Comparison of ENCODE assay signal across 8 mouse cellular contexts in the genomic region with DNA sequence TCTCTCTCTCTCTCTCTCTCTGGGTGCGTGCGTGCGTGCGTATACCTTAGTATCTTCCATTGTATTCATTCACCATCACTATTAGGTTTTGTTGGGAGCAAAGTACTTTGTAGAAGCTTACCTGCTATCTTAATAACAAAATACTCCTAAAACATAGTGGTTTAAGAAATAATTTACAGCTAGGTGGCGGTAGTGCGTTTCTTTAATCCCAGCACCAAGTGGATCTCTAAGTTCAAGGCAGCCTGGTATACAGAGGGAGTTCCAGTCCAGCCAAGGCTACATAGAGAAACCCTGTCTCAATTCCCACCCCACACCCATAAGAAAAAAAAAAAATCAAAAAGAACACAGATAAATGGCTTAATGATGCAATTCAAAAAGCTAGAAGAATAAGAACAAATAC. TPM values are rescaled to one million over a fixed set of nuclear protein-coding genes. Genes with fewer than 3 reads are reported as not detected.
A peak's percentile ranks its signal among the peaks of the same experiment; 100 is the strongest.
DNase-seq lines count a peak whose midpoint lies in the region; ATAC-seq and TF ChIP-seq lines count a peak whose summit lies in the region.

No protein-coding gene starts in this region.

- CTCF ChIA-PET in Patski (lab: Charles Lee) = interaction anchor here (0.6 to 2.4 kb wide), 15 partner anchors 10 to 145 kb away, joined by 3 to 17 read pairs (median 4); a partner anchor contains a TSS

- POLR2A ChIA-PET in Patski (lab: Charles Lee) = interaction anchor here (0.6 to 1.9 kb wide), 4 partner anchors 11 to 289 kb away, joined by 3 to 13 read pairs (median 5); a partner anchor contains a TSS

- peak; percentile 33 for DNase-seq in adrenal gland, postnatal 10 days
- DNase-seq in adrenal gland, postnatal 25 days = no peak
- peak in 1 of 2 experiments; percentile 18 for DNase-seq in layer of hippocampus, adult 2 months (ENCODE audit: low spot score in 2 of 2)
- no peak for DNase-seq in layer of hippocampus, postnatal 25 days (ENCODE audit: extremely low spot score in 1 of 2, low spot score in 1 of 2)
- DNase-seq in Patski (ENCODE audit: low read depth, low spot score) = no peak
- peak; percentile 64 for DNase-seq in thymus, postnatal 14 days
- DNase-seq in gastrocnemius, postnatal 4 days (ENCODE audit: low spot score in 2 of 2) = no peak

- no peaks in the 10 kb centered on the region for H3K27me3 ChIP-seq in Patski

- no peak for ATAC-seq in Patski
- ATAC-seq in hematopoietic stem cell, adult 5-6 weeks (replicated peaks in 1 of 2; ENCODE audit: insufficient read depth in 1 of 2, low FRiP score in 2 of 2, low TSS enrichment in 1 of 2, low read depth in 1 of 2, poor library complexity in 2 of 2, severe bottlenecking in 2 of 2) = peak; percentile 51 to 69; a peak in 3 of 4 replicates

- TF ChIP-seq CTCF in layer of hippocampus, adult 2 months (conservative IDR thresholded peaks at IDR 0.05) = peak; percentile 68
- TF ChIP-seq CTCF in Patski (IDR thresholded peaks at IDR 0.05) = peak; percentile 51

- no peak overlapping the region for H3K27ac ChIP-seq in layer of hippocampus, adult 2 months

- in situ Hi-C loops in Patski (cut with MboI; ENCODE audit: low pct_unique_long_range_greater_than_20kb) = no loop called here

- H3K4me3 ChIP-seq in layer of hippocampus, adult 2 months = no peak overlapping the region

RNA-seq across cellular contexts. Expression of a gene that starts 13.9 kb away (rescaled TPM):
- 10 to 100 TPM; 18.1 to 24.6 TPM for total RNA-seq in adrenal gland, postnatal 10 days (2021)
- 27.9 and 31.3 TPM in 2 replicates for total RNA-seq in adrenal gland, postnatal 25 days (2021)
- total RNA-seq in layer of hippocampus, adult 2 months (2021) = 10 to 100 TPM; 29.3 to 31.0 TPM
- total RNA-seq in layer of hippocampus, postnatal 25 days (2021) = 10 to 100 TPM; 26.9 to 29.0 TPM
- 35.2 TPM for polyA plus RNA-seq in Patski (2021)
- total RNA-seq in hematopoietic stem cell, adult 5-6 weeks (2017) = 10.9 and 12.4 TPM in 2 replicates
- total RNA-seq in gastrocnemius, postnatal 4 days (2021) = 10 to 100 TPM; 20.4 to 23.9 TPM

RNA-seq across cellular contexts. Expression of a gene that starts 42.6 kb away (rescaled TPM):
- total RNA-seq in adrenal gland, postnatal 10 days (2021) = 1 to 10 TPM; 4.4 to 5.5 TPM
- 6.8 and 8.2 TPM in 2 replicates for total RNA-seq in adrenal gland, postnatal 25 days (2021)
- total RNA-seq in layer of hippocampus, adult 2 months (2021) = 10 to 100 TPM; 23.3 to 23.9 TPM
- 10 to 100 TPM; 27.0 to 27.9 TPM for total RNA-seq in layer of hippocampus, postnatal 25 days (2021)
- 13.7 TPM for polyA plus RNA-seq in Patski (2021)
- total RNA-seq in hematopoietic stem cell, adult 5-6 weeks (2017) = 3.8 and 5.0 TPM in 2 replicates
- 1 to 10 TPM; 5.7 to 5.9 TPM for total RNA-seq in gastrocnemius, postnatal 4 days (2021)

Comparison
In these comparisons a context has a peak if more than half of its experiments do, and no peak if none do; other contexts are left out.
1. DNase-seq: peak in adrenal gland, postnatal 10 days (single experiment) and thymus, postnatal 14 days (single experiment); none in adrenal gland, postnatal 25 days (single experiment), layer of hippocampus, postnatal 25 days (0 of 2), Patski (single experiment) and gastrocnemius, postnatal 4 days (0 of 2).